Mouse (Mus musculus) monocyte, adult 5-6 weeks (primary cell): ENCODE measurements around the gene Dhx33. TPM values are rescaled to one million over a fixed set of nuclear protein-coding genes. Genes with fewer than 3 reads are reported as not detected.

Experiments
- ATAC-seq: fragments of 153-309, 156-312 bp; replicated peaks from 2 replicates; pipeline ENCODE4 v1.8.0; 2017; ENCODE audit warnings: mild to moderate bottlenecking; ENCODE audit not compliant: low TSS enrichment, insufficient number of reproducible peaks, severe bottlenecking, poor library complexity, low FRiP score
- total RNA-seq: library from RNA; stranded (forward); fragments of 200-1000, 200-491, 200-594 nt; gene quantifications from 3 replicates; pipeline ENCODE4 v1.2.3, GENCODE M21; 2017

Gene Dhx33
- total RNA-seq, result 11.4 to 25.4 TPM (median 19.8 TPM) in 3 replicates

DNA sequence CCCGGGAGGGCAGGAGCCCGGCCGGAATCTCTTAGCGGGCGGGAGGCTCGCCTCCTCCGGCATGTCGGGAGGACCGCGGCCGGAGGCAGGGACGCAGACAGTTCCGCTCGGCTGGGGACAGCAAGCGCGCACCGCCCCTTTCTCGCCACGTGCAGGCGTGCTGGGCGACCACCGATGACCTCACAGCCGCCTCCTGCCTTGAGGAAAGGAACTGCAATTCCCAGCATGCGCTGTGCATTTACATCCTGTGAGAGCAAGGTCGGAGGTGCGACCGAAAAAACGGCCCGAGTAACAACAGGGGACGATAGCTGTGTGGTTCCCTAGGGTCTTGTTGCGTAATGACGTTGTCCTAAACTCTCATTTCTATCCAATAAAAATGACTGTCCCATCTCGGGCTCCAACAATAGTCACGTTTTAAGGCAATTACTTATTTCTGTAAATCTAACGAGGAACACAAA is at the start of gene Dhx33:
Gene Dhx33 (minus strand): TSS at position 122 of the 458 bp plus-strand sequence.
- peak; percentile 99 for ATAC-seq

DNA sequence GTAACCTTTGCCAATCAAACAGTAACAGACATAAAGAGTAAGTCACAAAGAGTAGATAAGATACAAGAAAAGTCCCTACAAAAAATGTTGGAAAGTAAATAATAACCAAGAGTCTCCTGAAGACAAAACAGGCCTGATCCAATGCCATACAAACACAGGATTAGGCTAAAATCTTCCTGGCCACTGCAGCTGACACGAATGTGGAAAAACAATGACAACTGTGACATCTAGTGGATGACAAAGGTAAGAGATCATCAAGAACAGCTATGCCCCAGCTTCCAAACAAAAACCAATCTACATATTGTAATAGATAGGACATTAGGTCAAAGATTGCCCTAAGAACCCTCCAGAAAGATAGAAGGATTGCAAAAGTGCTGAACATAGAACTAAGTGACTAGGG is 48.3 kb upstream of the Dhx33 start:
- ATAC-seq, result no peak

DNA sequence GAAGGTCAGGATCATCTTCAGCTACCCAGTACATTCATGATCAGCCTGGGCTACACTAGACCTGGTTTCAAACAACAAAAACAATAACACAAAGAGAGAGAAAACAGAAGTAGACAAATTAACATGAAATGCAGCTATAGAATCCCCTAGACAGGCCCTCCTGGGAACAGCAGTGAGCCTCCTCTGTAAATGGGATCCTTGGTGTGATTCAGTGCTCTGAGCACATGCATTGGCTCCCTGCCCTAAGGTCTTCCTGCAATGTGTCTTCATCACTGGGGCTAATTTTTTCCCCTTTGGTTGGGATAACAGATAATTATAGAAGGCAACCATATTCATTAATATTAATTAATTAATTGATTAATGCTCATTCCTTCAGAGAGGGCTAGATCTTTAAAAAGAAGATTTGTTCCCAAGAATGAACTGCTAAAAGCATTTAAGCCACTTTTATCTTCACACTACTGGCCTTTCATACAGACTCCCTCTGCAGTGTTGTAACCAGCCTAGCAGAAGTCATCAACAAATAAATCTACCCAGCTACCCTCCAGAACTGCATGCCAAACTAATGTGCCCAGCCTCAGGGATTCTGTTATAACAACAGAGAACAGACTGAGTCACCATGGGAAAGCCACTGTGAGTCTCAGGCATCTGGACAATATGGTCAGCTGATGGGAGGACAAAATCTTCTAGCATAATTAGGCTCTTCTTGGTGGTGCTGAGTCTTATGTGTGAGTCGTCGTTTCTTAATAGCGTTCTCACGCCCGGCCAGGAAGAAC is 35.5 kb upstream of the Dhx33 start:
- ATAC-seq, result no peak

DNA sequence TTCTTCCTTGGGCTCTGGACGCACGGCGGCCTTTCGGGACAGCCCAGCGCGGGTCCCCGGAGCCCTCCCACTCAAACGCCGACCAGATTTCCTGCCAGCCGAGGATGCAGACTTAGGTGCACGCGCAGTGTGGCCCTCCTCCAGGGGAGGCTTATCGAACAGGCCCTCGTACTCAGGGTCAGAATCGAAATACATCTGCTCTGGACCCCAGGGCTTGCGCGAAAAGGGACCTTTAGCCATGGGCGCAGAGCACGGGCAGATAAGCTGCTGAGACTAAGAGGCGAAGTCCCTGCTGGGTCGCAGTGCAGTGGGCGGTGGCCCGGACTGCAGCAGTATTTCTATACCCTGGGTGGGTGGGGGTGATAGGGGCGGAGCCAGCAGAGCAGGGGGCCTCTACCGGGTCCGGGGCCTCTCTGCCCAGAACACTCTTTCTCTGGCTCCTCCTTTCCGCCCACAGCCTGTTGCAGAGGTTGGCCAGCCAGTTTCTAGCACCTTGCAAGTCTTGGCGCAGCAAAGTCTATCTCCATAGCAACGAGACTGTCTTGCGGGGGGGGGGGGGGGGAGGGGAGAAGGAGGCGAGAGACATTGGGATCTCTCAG is 29.0 kb upstream of the Dhx33 start, which contains the start of gene 6330403K07Rik:
Gene 6330403K07Rik (minus strand): TSS at position 351 of the 599 bp plus-strand sequence.
- no peak for ATAC-seq

DNA sequence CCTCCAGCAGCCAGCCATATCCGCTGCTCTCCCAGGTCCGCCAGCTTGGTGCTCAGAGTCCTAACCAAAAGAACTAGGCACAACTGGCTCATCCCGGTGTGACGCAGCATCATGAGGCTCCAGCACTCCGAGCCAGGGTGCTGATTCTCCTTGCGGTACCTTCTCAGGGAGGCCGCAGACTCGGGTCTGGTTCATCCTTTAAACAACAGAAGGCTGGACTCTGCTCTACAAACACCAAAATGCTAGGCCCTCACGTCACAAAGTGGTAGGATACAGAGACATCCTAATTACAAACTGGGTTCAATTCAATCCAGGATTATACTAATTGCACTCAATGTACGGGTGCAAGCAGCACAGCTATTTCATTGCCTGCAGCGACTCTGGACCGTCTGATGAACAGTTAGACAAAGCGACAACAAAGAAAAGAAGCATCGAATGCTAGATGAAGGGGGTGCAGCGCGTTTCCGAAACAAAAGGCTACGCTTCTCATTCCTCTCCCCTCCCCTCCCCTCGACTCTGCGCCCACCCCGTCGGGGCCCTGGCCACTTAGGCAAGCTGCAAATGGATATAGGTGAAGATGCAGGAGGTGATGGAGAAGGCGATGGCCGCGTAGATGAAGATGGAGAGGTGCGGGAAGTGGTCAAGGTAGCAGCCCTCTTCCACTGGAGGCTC is 28.4 kb upstream of the Dhx33 start:
- no peak for ATAC-seq

DNA sequence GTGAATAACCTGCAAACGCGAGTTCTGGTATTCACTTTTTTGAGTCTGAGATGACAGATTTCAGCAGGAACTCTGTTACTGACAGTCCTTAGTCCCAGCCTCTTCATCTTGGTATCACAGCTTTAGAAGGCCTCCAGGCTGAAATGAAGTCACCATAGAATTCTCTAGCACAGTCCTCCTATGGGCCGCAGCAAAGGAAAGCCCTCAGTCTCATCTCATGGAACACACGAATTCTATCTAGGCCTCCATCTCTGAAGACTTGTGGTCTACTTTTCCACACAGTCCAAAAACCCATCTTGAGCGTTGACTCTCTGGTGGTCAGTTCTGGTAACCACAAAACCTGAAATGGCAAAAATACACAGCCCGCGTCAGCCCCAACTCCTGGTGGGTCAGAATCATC is 27.8 kb upstream of the Dhx33 start:
- ATAC-seq, result no peak

DNA sequence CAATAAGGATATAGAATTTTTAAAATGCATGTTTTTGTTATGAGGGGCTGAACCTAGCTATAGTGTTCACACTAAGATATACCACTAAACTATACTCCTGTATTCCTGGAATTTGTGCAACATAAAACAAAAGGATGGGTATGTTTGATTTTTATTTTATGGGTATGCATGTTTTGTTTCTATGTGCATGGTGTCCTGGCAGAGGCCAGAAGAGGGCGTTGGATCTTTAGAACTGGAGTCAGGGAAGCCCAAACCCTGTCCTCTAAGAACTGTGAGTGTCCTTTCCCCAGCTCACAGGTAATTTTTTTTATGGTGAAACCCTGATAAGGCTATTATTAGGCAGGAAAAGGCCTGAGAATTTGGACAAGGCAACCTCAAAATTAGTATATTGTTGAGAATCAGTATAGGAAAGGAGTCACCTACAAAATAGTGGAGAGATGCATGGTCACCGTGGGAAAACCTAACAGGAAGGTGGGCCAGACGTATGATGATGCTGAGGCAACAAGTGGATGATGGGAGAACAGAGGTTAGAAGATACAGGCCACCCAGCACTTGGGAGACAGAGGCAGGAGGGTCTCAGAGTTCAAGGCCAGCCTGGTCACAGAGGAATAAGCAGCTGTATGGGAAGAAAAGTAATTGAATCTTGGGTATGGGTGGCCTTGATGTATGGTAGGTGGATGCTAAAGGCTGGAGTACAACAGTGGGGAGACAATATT is 25.3 kb upstream of the Dhx33 start:
- no peak for ATAC-seq

DNA sequence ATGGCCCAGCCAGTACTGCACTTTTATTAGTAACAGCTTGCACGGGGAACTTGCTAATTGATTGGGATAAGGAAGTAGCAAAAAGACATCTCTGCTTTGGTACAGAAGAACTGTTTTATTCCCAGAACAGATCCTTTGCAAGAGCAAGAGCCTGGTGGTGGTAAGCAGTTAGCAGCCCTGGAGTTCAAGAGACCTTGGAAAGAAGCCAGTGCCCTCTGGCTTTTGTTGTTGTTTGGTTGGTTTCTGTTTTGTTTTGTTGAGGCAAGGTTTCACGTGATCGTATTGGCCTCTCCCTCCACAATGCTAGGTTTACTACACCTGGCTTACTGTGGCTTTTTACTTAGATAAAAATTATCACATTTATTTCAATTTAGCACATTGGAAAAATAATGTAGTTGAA is 24.0 kb upstream of the Dhx33 start:
- ATAC-seq, result no peak

DNA sequence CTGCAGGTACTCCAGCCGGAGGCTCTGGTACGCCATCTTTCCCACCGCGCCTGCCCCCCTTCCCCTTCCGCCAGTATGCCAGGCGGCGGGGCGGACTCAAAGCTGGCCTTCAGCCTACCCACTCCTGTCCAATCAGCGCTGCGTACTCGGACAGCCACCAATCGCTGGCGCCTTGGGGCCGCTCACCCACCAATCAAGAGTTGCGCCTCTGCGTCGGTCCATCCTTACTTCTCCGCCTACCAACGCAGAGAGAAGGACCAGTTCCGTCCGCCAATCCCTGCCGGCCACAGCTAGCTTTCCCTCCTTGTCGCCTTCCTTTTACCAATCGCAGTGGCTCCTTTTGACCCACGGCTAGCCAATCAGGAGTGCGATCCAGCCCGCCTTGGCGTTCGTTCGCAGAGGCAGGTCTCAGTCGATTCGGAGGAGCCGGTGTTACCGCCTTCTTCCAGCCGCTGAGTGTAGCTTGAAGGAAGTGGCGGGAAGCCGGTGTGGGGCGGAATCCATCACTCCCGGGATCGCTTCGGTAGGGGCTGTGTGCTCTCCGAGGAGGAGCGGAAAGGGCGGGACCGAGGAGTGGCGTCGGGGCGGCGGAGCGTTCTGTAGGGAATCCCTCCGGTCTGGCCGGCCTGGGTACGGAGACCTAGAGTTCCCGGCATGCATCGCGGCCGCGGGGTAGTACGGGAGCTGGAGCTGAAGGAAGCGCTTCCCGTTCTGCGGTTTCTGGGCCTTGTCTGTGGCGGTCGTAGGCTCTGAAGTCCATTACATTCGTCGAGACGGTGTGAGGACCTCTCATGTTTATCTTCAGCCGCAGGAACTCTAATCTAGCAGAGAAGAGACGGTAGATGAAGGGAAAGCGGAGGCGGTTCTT is 15.2 kb upstream of the Dhx33 start, which contains the start of the genes Mis12 and Derl2:
Gene Mis12 (plus strand): TSS at position 411 of the 868 bp plus-strand sequence.
Gene Derl2 (minus strand): TSS at position 641 of the 868 bp plus-strand sequence.
- peak; percentile 98 for ATAC-seq

DNA sequence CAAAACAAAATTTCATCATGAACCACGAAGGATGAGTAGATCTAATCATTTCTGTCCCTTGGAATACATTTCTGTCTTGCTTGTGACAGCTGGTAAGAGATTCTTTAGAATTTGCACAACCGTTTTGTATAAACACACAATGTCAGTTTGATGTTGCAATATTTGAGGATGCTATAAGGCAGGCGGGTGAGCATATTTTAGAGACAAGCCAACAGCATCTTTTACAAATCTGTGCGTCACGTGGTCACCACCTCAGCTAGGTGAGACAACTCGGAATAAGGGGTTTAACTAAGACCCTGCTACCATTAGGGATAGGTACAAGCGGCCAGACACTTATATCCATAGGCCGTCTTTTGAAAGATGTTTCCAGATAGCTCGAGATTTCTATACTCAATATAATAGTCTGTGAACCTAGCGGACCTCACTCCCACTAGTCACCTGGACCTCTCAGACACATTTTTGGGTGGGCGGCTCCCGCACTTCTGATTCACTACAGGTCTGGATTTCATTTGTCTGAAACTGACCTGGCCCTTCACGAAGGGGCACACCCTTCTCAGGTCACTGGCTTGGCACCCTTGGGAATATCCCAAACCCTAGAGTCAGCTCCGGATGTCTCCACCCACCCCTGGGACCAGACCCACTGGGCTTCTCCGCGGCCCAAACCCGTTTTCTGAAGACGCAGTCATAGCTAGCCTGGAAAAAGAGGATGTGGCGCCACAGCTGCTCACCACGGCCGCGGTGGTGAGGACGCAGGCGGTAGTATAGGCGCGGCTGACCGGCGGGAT is 14.4 kb upstream of the Dhx33 start:
- ATAC-seq, result no peak

DNA sequence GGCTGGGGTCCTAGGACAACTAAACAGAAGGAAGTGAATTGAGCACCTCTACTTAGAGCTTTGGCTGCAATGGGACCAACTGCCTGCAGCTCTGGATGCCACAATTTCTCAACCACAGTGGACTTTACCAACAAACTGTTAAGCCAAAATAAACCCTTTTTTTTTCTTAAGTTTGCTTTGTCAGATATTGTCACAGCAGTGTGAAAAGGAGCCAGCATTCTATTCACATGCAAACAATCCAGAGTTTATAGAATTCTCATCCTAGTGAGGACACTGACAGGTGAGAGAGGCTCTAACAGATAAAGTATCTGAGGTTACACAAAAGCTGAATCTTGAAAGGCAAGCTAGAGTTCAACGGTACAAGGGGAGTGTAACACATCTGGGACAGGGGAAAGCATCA is 12.8 kb upstream of the Dhx33 start:
- no peak for ATAC-seq

DNA sequence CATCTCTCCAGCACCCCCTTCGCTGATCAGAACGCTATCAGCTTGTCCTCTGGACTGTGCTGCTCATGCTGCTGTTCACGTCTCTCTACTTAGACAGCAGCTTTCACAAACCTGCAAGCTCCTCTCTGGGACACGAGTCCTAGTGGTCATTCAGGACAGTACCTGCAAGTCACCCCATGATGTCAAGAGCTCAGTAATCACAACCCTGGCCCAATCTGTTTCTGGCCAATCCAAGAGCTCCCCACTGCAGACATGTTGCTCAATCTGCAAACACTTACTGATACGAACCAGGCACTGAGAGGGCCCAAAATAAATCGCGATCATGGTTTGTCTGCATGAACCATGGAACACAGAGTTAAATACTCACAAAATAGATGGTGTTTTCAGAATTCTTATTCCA is 8.5 kb upstream of the Dhx33 start:
- no peak for ATAC-seq

DNA sequence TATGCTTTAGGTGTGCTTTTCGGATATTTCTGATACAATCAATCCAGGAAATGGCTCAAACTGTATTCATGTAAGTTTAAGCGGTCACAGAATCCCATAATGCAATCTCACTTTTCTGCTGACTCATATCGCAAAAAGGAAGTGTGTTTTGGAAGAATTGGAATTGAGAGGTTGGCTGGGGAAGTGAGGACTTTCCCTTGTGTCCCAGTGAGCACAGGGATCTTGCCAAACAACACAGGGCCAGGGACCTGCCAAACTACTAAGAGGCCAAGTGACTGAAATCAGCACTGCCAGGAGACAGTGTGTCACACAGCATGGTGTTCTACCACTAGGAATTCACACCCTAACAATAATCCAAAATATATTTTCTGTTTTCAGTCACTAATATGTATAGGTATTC is 4.1 kb upstream of the Dhx33 start:
- no peak for ATAC-seq

DNA sequence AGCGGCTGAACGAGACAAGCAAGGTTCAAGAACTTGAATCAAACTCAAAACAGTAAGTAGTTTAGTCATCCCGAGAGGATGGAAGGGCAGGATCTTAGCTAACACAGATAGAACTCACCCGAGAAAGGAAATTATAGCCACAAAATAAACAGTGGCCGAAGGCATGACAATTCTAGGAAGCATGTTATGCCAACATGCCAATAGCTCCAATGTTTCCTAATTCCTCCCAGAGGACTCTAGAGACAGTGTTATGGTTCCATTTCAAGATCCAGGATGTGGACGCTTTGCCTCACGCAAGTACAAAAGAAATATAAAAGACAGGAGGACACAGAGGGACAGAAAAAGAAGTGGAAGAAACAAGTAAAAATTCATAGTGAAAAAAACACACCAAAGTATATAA is 3.6 kb upstream of the Dhx33 start:
- ATAC-seq, result no peak

DNA sequence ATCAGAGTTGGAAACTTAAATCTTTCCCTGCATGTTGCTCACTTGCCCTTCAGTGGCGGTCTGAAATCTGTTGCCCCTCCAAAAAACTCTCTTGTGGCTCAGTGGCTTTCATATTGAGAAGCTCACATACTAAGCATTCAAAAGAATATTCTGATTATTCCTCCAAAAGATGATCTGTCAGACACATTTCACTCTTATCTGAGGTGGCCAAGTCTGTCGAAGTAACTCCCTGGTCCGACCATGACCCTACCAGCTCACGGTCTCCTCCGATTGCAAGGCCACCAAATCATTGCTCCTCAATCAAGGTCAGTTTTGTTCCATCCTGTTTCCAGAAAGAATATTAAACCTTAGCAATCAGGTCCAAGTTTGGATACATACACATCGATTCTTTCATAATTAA is 2.8 kb upstream of the Dhx33 start:
- ATAC-seq, result no peak

DNA sequence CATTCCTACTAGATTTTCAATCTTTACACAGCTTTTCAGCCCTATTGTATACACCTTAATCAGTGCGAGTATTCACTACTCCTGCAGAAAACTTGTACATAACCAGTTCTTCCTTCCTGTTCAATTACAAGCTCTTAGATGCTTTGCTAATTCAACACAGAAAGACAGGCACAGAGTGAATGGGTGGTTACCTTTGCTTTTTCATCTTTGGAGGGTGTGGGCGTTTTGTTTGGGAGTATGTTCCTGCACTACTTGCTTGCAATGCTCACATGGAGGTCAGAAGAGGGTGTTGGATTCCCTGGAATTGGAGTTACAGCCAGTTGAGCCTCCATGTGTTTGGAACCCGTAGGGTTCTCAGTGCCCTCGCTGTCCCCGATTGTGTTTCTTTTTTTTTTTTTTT is 809 bp upstream of the Dhx33 start:
- no peak for ATAC-seq

DNA sequence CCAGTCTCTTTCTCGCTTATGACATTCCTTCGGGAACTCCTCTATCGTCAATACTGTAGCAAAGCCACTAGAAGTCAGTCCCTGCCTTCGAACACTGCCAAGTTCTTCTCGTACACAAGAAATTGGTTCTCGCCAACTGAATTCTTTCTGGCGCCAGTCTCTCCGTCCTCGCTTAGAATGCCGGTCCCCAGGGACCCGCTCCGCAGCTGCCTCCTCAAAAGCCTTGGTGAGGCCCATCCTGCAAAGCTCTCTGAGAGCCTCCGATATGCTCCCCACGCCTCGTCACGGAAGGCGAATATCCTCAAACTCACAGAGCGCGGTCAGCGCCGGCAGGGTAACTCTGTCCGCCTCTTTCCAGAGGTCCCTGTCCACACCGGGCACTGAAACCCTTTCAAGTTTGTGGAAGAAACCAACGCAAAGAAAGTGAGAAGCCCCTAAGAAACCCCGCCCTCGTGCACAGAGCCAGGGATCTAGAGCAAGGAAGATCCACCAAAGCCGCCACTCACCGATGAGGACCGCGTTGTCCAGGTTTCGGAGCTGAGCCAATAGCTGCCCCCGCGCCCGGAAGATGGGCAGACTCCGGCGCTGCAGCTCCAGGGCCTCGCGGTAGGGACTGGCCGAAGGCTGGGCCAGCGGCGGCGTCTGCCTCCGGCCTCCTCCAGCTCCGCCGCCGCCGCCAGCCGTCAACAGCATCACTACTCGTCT is 474 bp downstream of the Dhx33 start:
- no peak for ATAC-seq
